In the genomic region with DNA sequence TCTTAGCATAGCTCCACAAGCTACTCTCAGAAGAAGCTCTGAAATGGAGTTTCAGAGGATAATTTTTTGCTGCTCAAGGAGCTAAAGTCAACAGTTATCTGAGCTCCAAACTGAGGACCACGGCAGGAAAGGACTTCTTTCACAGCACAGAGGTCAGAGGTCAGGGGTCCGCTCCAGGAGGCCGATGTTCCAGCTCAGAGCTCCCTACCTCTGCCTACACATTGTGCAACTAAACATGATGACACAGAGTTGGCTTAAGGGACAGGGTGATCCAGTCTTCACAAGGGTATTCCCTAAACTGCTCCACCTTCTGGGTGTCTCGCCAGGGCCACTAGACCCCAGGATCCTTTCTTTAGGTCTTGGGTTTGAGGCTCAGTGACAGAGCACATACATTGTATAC, we compare ENCODE assay signal across 29 mouse cellular contexts. TPM values are rescaled to one million over a fixed set of nuclear protein-coding genes. Genes with fewer than 3 reads are reported as not detected.
DNase-seq lines count a peak whose midpoint lies in the region; ATAC-seq and TF ChIP-seq lines count a peak whose summit lies in the region.
"Had no signal": no experiment of that assay in that cellular context is flagged by ENCODE, and none has a peak within 500 bp of the region (broad histone marks: within the 10 kb centered on the region; RNA-seq: fewer than 3 reads in every experiment).

No protein-coding gene starts in this region.

- H3K4me3 ChIP-seq in liver, adult 2 months (ENCODE audit: insufficient read depth, low read depth, low read length) = no peak overlapping the region
- H3K4me3 ChIP-seq in bone marrow macrophage, adult 2 months (ENCODE audit: insufficient read depth, low read length) = no peak overlapping the region
- no peak overlapping the region for H3K4me3 ChIP-seq in liver, embryonic 16.5 days (ENCODE audit: low read depth, low read length)
- H3K4me3 ChIP-seq: embryonic facial prominence, embryonic 13.5 days; forebrain, embryonic 10.5 days; forebrain, embryonic 15.5 days; heart, adult 2 months; kidney, embryonic 15.5 days; left cerebral cortex, adult 2 months; limb, embryonic 12.5 days; neural tube, embryonic 13.5 days had no signal

- 11% methylated on average over 4 of the region's 4 CpGs for WGBS in liver, adult 2 months
- WGBS in liver, embryonic 16.5 days (ENCODE audit: insufficient replicate concordance) = 62% methylated on average over 4 of the region's 4 CpGs

- no peak for TF ChIP-seq POLR2A in liver, adult 2 months (IDR thresholded peaks at IDR 0.05; ENCODE audit: extremely low read depth, insufficient read depth, low read length)
- no peak for TF ChIP-seq POLR2A in bone marrow macrophage, adult 2 months (IDR thresholded peaks at IDR 0.05; ENCODE audit: borderline replicate concordance, low read depth, low read length)

- peak overlapping the region; percentile 14; the same call in 1 of the 2 replicates for H3K4me2 ChIP-seq in liver, embryonic 16.5 days (ENCODE audit: low read depth, low read length)
- H3K4me2 ChIP-seq: forebrain, embryonic 15.5 days; limb, embryonic 12.5 days; midbrain, embryonic 11.5 days; neural tube, embryonic 13.5 days had no signal

- H3K27me3 ChIP-seq in liver, adult 2 months (ENCODE audit: control insufficient read depth, insufficient read depth, low read length) = no peaks in the 10 kb centered on the region
- no peaks in the 10 kb centered on the region for H3K27me3 ChIP-seq in liver, embryonic 16.5 days (ENCODE audit: control insufficient read depth, insufficient read depth, low read depth, low read length)
- H3K27me3 ChIP-seq: embryonic facial prominence, embryonic 13.5 days; forebrain, embryonic 15.5 days; kidney, embryonic 15.5 days; limb, embryonic 12.5 days; neural tube, embryonic 13.5 days had no signal

- peak; percentile 28 for DNase-seq in kidney, adult 11 months
- no peak for DNase-seq in kidney, postnatal 14 days
- DNase-seq in liver, adult 2 months (ENCODE audit: extremely low read depth, low read depth, low spot score) = peak; percentile 84
- no peak for DNase-seq in liver
- no peak for DNase-seq in right cerebral cortex, postnatal 36 days (ENCODE audit: low spot score in 2 of 2)
- DNase-seq in urinary bladder, adult 18-20 months (ENCODE audit: low spot score in 2 of 2) = no peak
- DNase-seq: adrenal gland, postnatal 14 days; cerebellum, adult 18-20 months; cerebellum, postnatal 10 days; heart, postnatal 14 days; lung, adult 18-20 months; lung, postnatal 4 days; right cerebral cortex, postnatal 25 days; spleen, adult 18-20 months; thymus, postnatal 14 days had no signal

- peaks cover 5% of the 10 kb centered on the region; the same call in 1 of the 2 replicates for H3K36me3 ChIP-seq in liver, adult 2 months (ENCODE audit: control insufficient read depth, insufficient read depth, low read length)
- peaks cover 2% of the 10 kb centered on the region; the same call in 1 of the 2 replicates for H3K36me3 ChIP-seq in liver, embryonic 16.5 days (ENCODE audit: control insufficient read depth, insufficient read depth)
- H3K36me3 ChIP-seq: forebrain, embryonic 15.5 days had no signal

- ATAC-seq in liver, embryonic 16.5 days (ENCODE audit: low read depth) = no peak; the same call in 1 of the 2 replicates
- ATAC-seq: forebrain, embryonic 15.5 days; hindbrain, embryonic 16.5 days; lung, postnatal 0 days had no signal

- H3K27ac ChIP-seq in liver, adult 2 months (replicated peaks; ENCODE audit: insufficient read depth, low read depth, low read length) = peak overlapping the region; percentile 62
- peak overlapping the region; percentile 45 for H3K27ac ChIP-seq in bone marrow macrophage, adult 2 months (ENCODE audit: insufficient read depth, low read depth, low read length)
- peak overlapping the region; percentile 56; the same call in 1 of the 2 replicates for H3K27ac ChIP-seq in liver, embryonic 16.5 days (ENCODE audit: low read length)
- H3K27ac ChIP-seq: embryonic facial prominence, embryonic 13.5 days; forebrain, embryonic 10.5 days; forebrain, embryonic 15.5 days; heart, adult 2 months; kidney, embryonic 15.5 days; left cerebral cortex, adult 2 months; limb, embryonic 12.5 days; neural tube, embryonic 13.5 days had no signal

- no peak overlapping the region for H3K9ac ChIP-seq in liver, adult 2 months (ENCODE audit: low read depth, low read length)
- H3K9ac ChIP-seq in liver, embryonic 16.5 days (ENCODE audit: low read depth, low read length) = no peak overlapping the region
- H3K9ac ChIP-seq: forebrain, embryonic 15.5 days; kidney, embryonic 15.5 days; limb, embryonic 12.5 days; neural tube, embryonic 13.5 days had no signal

- H3K79me2 ChIP-seq in liver, adult 2 months (ENCODE audit: control insufficient read depth, insufficient read depth, low read length) = peaks cover 25% of the 10 kb centered on the region; the same call in 1 of the 2 replicates

- H3K4me1 ChIP-seq in liver, adult 2 months (ENCODE audit: control insufficient read depth, insufficient read depth, low read length) = peaks cover 28% of the 10 kb centered on the region
- H3K4me1 ChIP-seq in bone marrow macrophage, adult 2 months (ENCODE audit: control insufficient read depth, insufficient read depth, low read length) = peaks cover 64% of the 10 kb centered on the region
- H3K4me1 ChIP-seq in liver, embryonic 16.5 days (ENCODE audit: control insufficient read depth, low read depth, low read length) = peaks cover 29% of the 10 kb centered on the region

- TF ChIP-seq CTCF in liver, adult 2 months (IDR thresholded peaks at IDR 0.05; ENCODE audit: low read depth, low read length) = no peak
- TF ChIP-seq CTCF in bone marrow macrophage, adult 2 months (IDR thresholded peaks at IDR 0.05; ENCODE audit: low read depth, low read length) = no peak

- no peaks in the 10 kb centered on the region for H3K9me3 ChIP-seq in liver, embryonic 16.5 days (replicated peaks; ENCODE audit: control insufficient read depth, low read length)
- H3K9me3 ChIP-seq: embryonic facial prominence, embryonic 13.5 days; forebrain, embryonic 10.5 days; forebrain, embryonic 15.5 days; kidney, embryonic 15.5 days; limb, embryonic 12.5 days; neural tube, embryonic 13.5 days had no signal

RNA-seq across cellular contexts. Expression of a gene that starts 2.5 kb away (rescaled TPM):
- 220 and 227 TPM in 2 replicates for total RNA-seq in liver, adult 2 months (2014; rRNA removed)
- polyA plus RNA-seq in liver, adult 2 months (2012; rRNA removed) = 358 and 464 TPM in 2 replicates
- polyA plus RNA-seq in bone marrow macrophage, adult 2 months (2012; ENCODE audit: insufficient read depth, insufficient read length, missing spikeins) = 363 and 383 TPM in 2 replicates
- polyA plus RNA-seq in liver, embryonic 16.5 days (2015; fragmentation: Nextera tagmentation; extraction: Ambion mirVana) = 195 and 207 TPM in 2 replicates

RNA-seq across cellular contexts. Expression of a gene that starts 11.0 kb away (rescaled TPM):
- 15.7 and 19.5 TPM in 2 replicates for total RNA-seq in liver, adult 2 months (2014; rRNA removed)
- 13.6 and 14.0 TPM in 2 replicates for polyA plus RNA-seq in liver, adult 2 months (2012; rRNA removed)
- polyA plus RNA-seq in bone marrow macrophage, adult 2 months (2012; ENCODE audit: insufficient read depth, insufficient read length, missing spikeins) = 29.4 and 32.0 TPM in 2 replicates
- polyA plus RNA-seq in liver, embryonic 16.5 days (2015; fragmentation: Nextera tagmentation; extraction: Ambion mirVana) = 51.7 and 55.2 TPM in 2 replicates

RNA-seq across cellular contexts. Expression of a gene that starts 35.5 kb away (rescaled TPM):
- total RNA-seq in liver, adult 2 months (2014; rRNA removed) = 28.0 and 41.7 TPM in 2 replicates
- 110 and 128 TPM in 2 replicates for polyA plus RNA-seq in liver, adult 2 months (2012; rRNA removed)
- 18.5 and 22.0 TPM in 2 replicates for polyA plus RNA-seq in bone marrow macrophage, adult 2 months (2012; ENCODE audit: insufficient read depth, insufficient read length, missing spikeins)
- 148 and 175 TPM in 2 replicates for polyA plus RNA-seq in liver, embryonic 16.5 days (2015; fragmentation: Nextera tagmentation; extraction: Ambion mirVana)
- total RNA-seq: common myeloid progenitor, adult 5-6 weeks had no signal

Comparison
In these comparisons a context has a peak if more than half of its experiments do, and no peak if none do; other contexts are left out.
1. DNase-seq: peak in kidney, adult 11 months (single experiment) and liver, adult 2 months (single experiment); none in kidney, postnatal 14 days (single experiment), liver (single experiment), right cerebral cortex, postnatal 36 days (0 of 2) and urinary bladder, adult 18-20 months (0 of 2).
2. Peak in every context shown above with its lines, with median percentiles within 50 percentile points of each other: H3K27ac ChIP-seq.